Mouse (Mus musculus) neutrophil, adult 5-6 weeks (primary cell): ENCODE data around the gene Plpp2. TPM values are rescaled to one million over a fixed set of nuclear protein-coding genes. Genes with fewer than 3 reads are reported as not detected.

Experiments used
- ATAC-seq: fragments of 151-379, 151-347 bp; 2 replicates; pipeline ENCODE4 v1.8.0; 2017; ENCODE audit warnings: mild to moderate bottlenecking, moderate TSS enrichment; ENCODE audit not compliant: insufficient number of reproducible peaks, poor library complexity, low FRiP score, severe bottlenecking; ENCODE audit errors: extremely low read depth
- total RNA-seq: library from RNA; stranded (forward); fragments of 200-1000 nt; gene quantifications from 2 replicates; pipeline ENCODE4 v1.2.3, GENCODE M21; 2017

The Plpp2 gene
- 1.8 and 1.9 TPM in 2 replicates for total RNA-seq

- peak; percentile 49 for ATAC-seq
Measured at GRCm38 (mm10) chr10:79533126-79533911, at the start of gene Plpp2. TSS of gene Plpp2 (minus strand) at chr10:79533796.

DNA sequence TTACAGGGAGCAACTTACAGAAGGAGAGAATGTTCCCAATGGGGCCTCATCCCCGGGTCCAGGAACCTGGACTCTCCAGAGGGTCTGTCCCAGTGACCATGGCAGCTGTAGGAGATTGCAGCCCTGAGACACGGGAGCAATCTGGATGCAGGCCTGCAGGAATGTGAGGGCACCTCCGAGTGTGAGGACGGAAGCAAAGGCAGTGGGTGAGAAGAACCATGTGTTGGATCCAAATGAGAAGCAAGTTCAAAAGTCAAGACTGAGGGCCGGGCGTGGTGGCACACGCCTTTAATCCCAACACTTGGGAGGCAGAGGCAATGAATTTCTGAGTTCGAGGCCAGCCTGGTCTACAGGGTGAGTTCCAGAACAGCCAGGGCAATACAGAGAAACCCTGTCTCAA, 47.9 kb upstream of the Plpp2 start:
- ATAC-seq, result no peak

DNA sequence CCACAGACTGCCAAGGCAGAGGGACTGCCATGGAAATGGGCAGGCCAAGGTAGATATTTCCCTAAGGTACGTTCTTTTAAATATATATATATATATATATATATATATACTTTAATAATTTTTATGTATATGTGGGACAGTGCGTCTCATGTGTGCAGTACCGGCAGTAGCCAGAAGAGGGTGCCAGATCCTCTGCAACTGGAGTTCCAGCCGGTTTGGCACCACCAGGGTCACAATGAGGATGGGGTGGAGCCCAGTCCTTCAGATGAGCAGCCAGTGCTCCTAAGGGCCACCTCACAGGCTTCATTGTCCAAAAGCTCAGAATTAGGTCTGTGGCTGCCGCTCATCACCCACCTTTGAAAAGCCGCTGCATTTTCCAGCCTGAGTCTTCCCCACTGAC, 47.2 kb upstream of the Plpp2 start:
- no peak for ATAC-seq

- ATAC-seq, result no peak
Measured at GRCm38 (mm10) chr10:79580356-79580755, 46.8 kb upstream of the Plpp2 start.

DNA sequence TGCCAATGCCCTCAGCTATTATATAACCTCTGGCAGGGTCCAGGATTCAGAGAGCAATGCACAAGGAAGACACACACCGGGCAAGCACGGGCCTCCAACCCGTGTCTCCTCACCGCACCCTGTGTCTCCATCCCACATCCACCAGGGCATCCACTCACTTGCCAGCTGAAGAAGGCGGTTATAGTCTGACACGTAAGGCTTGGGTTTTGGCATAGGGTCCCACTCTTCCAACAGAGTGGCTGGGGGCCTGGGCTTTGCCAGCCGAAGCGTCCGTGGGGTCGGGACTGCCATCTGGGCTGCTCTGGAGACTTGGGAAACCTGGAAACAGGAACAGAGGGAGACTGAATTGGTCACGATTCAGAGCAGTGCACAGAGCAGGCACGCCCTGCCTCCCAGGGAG, 46.2 kb upstream of the Plpp2 start:
- ATAC-seq, result no peak

DNA sequence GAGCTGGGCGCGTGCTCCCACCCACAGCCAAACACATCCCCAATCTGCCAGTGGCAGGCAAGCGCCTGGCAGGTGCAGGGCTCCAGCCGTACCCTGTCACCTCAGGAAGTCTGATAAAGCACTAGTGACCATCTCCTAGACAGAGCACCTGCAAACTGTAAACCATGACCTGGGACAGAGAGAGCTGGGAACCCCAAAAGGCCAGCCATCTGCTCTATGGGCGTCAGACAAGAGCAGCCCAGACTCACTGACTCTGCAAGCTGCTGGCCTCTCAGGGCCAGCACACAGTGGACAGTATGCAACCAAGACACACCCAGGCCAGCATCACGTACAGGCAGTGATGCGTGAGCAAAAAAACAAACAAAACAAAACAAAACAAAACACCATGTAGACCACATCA, 45.3 kb upstream of the Plpp2 start:
- ATAC-seq, result no peak

GRCm38 (mm10) chr10:79578276-79578675, 44.7 kb upstream of the Plpp2 start:
- no peak for ATAC-seq

- no peak for ATAC-seq
Measured at GRCm38 (mm10) chr10:79577376-79577775, 43.8 kb upstream of the Plpp2 start.

GRCm38 (mm10) chr10:79575754-79576153, 42.2 kb upstream of the Plpp2 start:
- no peak for ATAC-seq

DNA sequence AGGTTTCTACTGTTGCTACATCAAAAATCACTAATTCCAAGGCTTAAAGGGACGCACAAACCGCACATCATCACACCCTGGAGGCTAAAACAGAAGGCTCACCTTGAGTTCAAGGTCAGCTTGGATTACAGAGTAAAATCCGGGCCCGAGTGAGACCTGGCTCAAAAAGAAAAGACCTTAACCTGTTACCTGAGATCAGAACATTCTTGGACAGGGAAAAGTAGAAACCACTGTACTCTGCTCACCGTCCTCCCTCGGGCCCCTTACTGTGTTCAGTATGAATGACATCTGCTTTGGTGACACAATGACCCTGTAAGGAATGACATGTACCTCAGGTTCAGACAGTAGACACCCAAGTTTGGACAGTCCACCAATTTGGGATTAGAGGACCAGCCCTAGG, 41.2 kb upstream of the Plpp2 start:
- no peak for ATAC-seq

DNA sequence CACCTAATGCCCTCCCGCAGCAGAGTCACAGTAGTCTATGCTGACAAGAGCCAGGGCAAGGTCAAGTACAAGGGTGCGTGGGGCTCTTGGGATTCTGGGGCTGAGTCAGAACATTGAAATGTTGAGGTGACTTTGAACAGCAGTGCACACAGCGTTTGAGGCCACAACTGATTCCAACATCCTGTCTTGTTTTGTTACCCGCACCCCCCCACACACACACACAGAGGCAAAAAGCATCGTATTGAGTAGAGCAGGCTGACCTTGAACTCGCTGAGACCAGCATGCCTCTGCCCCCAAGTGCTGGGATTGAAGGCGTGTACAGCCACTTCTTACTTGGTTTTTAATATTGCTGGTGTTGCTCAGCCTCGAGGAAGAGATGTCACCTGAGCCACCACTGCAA, 40.8 kb upstream of the Plpp2 start:
- no peak for ATAC-seq

GRCm38 (mm10) chr10:79573611-79574010, 40.0 kb upstream of the Plpp2 start:
- ATAC-seq, result no peak

GRCm38 (mm10) chr10:79571314-79571713, 37.7 kb upstream of the Plpp2 start:
- ATAC-seq, result no peak

DNA sequence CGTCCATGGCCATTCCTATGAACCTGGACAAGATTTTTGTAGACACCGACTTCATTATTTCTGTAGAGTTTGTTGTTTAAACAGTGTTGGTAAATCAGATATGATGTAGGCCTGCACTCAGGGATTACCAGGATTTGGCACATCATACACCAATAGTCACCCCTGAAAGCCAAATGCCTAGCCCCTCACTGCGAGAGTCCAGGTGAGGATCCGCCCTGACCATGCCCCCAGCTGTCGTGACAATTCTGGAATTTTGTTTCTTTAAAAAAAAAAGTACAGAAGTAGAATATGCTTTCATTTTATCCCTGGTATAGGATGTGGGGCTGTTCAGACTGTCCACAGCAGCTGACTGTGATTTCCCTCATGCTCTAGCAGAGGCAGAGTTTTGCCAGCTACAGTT, 36.3 kb upstream of the Plpp2 start:
- ATAC-seq, result no peak

GRCm38 (mm10) chr10:79559716-79560115, 26.1 kb upstream of the Plpp2 start:
- ATAC-seq, result no peak

DNA sequence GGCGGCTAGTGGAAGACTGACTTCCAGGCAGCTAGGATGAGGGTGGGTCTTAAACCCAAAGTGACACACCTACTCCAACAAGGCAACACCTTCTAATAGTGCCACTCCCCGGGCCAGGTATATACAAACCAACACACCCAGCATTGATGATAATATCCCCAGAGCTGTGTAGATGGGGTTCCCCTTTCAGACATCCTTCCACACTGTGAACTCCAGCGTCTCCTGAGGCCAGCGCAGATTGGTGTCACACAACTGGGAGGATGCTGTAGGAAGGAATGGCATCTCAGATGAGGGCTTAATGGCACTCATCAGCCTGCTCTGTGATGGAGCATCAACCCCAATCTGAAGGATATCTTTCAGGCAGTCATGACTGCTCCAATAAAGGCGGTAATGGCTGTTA, 23.9 kb upstream of the Plpp2 start:
- no peak for ATAC-seq

DNA sequence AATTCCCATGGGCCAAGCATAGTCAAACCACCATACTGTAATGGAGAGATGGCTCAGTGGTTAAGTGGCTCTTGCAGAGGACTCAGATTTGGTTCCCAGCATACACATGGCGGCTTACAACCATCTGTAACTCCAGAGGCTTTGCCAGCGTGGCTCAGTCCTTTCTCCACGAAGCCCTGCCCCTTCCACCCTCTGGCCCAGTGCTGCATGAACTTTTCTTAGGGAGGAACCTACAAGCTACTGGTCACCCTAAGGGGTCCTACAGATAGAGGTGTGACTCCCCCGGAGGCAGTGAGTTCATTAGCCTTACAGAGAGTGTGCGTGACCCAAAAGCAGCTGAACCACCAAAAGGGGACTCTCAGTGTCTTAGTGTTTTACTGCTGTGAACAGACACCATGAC, 23.4 kb upstream of the Plpp2 start:
- no peak for ATAC-seq

DNA sequence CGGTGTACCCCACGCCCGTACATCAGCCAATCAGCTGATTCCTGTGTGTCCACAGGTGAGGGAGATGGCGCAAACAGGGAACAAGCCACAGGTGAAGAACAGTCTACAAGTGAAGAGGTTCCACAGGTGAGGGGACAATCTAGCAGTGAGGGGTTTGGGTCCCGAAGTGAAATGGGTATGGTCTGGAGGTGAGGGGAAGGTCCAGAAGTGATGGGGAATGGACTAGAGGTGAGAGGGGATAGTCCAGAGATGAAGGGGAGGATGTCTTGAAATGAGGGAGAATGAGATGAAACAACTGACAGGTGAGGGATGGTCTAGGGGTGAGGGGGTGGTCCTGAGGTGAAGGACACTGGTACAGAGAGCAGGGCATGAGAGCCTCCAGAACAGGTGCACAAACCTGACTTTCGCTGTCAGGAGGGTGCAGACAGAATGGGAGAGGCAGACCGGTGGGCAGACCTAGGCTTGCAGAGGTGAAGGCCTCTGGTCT, 21.7 kb upstream of the Plpp2 start:
- no peak for ATAC-seq

DNA sequence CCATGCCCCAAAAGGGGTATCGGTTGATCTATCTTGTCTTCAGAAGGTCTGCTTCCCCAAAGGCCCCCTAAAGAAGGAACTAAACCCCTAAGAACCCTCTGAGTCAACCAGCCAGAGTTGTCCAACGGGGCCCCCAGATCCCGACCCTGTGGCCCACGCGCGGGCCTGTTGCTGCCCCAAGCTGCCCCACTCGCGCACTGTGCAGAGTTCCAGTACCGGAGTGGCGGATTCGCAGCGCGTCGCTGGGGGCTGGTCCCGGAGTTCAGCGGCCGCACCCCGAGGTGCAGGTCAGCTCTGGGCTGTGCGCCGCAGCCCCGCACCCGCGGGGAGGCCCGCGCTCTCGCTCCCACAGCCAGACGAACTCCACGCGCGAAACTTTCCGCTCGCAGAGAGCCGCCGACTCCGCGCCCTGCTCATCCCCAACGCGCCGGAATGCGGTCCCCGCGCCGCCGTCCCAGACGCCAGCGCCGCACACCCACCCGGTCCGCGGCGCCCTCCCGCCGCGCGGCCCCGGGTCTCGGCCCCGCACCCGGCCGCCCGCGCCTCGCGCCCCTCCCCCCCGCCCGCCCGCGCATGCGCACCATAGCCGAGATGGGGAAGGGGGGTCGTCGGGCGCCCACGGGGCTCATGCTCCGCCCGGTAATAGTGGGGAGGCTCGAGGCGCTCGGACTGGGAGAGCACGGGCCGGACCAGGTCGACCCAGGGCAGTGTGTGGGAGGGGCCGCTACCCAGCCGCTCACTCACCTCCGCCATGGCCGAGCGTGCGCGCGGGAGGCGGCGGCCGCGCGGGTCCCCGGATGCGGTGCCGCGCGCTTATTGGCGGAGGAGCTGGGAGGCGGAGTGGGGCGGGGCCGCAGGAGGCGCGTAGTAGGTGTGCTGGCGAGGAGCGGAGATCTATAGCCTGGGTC, 21.0 kb upstream of the Plpp2 start, which contains the start of gene Mier2:
TSS of gene Mier2 (minus strand) at position 870 of the 908 bp plus-strand sequence.
- peak; percentile 42 for ATAC-seq

DNA sequence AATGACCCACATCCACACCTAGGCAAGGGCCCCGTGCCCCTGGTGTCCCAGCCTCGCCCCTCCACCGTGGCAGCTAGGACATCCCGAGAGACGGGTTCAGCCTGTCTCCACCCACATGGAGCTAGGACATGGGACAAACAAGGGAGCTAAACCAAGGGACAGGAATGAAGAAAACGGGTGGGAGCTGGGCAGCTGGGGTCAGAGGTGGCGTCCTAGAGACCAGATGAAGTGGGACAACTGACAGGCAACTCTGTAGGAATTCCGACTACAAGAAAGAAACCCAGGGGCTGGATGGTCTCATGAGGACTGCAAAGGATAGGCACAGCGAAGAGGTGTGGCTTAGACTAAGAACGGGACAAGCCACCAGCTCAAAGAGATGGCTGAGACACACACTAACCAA, 20.1 kb upstream of the Plpp2 start:
- no peak for ATAC-seq
